Mouse (Mus musculus): ENCODE measurements around the gene Ilf3.

Ilf3 gene

DNA sequence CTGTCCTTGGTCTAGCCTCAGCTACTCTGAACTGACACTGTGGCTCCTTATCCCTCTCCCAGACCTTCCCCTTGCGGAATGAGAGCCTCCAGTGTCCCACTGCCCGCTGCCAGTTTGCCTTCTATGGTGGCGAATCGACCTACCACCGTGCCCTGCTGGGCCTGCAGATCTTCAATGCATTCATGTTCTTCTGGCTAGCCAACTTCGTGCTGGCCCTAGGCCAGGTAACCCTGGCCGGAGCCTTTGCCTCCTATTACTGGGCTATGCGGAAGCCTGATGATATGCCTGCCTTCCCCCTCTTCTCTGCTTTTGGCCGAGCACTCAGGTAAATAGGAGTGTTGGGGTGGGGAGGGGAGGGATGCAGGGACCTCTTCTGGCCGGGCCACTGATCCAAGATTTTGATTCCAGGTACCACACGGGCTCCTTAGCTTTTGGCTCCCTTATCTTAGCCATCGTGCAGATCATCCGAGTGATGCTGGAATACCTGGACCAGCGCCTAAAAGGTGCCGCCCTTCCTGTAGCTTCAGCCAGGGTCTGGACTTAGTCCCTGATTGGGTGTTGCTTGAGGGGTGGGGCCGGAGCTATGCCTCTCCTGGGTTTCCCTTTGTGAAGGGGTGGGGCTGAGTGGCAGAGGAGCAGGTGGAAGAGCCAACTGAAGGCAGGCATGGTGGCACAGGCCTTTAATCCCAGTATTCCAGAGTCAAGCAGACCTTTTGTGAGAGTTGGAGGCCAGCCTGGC is 20.9 kb upstream of the Ilf3 start:
- no peak for DNase-seq (ENCODE audit: low spot score)

DNA sequence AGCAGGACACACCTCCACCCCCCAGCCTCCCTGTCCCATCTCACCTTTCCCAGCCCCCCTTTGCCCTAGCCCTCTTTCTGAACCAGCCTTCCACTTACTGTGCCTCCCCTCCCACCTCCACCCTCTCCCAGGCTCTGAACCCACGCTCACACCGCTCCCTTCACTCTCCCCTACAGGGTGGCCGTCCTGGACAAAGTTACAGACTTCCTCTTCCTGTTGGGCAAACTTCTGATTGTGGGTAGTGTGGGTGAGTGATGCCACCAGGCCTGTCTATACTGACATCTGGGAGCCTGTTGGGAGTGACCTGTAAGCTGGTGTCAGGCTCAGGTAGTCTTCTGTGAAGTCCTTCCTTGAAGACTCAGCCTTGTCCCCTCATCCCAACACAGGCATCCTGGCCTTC is 19.5 kb upstream of the Ilf3 start:
- DNase-seq (ENCODE audit: low spot score): no peak

DNA sequence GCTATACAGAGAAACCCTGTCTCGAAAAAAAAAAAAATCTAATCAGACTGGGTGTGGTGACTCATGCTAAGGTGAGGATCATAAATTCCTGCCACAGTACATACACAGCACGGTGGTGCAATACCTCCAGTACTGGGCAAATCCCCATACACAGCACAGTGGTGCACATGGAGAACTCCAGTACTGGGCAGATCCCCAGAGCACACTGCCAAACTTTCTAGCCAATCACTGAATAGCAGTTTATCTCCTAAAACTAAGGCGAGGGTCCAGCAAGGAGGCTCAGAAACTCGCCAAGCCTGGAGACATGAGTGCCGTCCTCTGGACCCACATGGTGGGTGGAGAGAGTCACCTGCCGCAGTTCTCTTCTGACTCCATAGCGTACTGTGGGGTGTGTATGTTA is 16.5 kb upstream of the Ilf3 start:
- no peak for DNase-seq (ENCODE audit: low spot score)

DNA sequence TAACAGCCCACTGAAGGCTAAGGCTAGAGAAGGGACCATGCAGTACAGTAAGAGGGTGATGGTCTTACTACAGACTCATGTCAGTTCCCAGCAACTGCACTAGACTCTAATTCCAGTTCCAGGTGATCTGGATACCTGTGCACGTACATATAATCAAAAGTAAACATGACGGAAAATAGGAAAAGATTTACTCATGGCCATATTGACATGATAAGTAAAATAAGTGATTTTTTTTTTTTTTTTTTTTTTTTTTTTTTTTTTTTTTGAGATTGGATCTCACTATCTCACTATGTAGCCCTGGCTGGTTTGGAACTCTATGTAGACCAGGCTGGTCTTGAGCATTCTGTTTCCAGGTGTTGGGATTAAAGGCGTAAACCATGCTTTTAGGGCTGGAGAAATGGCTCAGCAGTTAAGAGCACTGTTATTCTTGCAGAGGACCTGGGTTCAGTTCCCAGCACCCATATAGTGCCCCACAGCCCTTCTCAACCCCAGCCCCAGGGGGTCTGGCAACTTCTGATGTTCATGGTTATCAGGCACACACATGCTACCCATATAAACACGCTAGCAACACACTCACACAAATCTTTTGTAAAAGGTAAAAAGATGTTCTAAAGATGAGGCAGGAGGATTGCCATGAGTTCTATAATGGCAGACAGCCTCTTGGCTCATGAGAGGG is 15.8 kb upstream of the Ilf3 start:
- no peak for DNase-seq (ENCODE audit: low spot score)

DNA sequence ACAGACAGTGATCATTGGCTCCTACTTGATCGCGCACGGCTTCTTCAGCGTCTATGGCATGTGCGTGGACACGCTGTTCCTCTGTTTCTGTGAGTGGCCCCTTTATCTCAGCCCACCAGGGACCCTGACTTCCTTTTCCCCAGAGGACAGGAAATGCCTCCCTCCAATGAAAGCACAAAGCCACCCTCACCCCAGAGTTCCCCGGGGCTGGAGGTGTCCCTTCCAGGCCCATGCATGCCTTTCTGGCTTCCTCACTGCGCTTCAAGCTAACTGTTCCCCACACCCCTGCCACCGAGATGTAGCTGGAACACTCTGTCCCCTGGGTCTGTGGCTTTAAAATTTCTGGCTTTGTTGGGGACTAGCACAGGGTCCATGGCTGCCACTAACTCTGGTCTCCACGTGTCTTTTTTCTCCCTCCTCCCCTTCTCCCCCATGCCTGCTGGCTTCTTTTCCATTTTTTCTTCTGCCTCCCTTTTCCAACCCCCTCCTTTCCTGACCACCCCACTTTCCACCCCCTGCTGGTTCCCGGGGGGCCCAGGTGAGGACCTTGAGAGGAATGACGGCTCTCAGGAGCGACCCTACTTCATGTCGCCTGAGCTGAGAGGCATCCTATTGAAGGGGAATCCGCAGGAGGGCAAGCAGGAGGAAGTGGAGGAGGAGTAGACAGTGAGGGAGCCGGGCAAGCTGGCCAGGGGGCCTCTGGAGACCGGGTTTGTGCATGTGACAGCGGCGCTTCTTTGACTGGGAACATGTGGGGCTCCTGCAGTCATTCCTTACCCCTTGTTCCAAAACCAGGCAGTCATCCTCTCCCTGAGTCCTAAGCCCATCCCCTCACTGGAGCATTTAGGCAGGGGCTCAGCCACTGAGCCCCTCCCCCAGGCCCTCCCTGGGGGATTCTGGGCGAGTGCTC is 15.0 kb upstream of the Ilf3 start:
- no peak for DNase-seq (ENCODE audit: low spot score)

DNA sequence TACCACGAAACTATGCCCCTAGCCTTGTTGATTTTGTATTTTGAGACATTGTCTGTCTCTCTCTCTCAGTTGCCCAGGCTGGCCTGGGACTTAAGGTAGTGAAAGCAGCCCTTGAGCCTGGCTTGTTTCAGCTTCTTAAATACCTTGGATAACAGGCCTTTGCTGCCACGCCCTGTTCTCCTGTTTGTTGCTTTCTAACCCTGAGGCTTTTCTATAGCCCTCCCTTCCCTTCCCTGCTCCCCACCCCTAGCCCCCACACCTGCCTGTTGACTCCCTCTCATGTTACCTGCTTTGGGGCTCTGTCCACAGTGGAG is 14.3 kb upstream of the Ilf3 start:
- no peak for DNase-seq (ENCODE audit: low spot score)

DNA sequence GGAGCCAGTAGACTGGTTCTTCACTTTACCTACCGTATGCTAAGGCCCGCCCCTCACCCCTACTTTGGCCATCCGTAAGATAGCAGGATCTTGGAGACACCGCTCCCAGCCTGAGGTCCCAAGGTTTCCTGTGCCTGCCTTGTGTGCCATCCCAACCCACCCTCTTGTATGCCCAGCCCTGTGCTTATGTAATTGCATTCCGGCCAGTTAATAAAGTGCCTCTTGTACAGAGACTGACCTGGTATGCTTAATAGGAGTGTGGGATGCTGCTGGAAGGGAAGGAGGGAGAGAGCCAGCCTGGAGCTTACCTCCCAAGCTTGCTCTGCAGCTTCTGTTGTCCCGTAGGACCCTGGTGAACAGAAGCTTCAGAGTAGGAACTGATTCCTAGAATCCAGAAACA is 12.9 kb upstream of the Ilf3 start:
- DNase-seq (ENCODE audit: low spot score): no peak

DNA sequence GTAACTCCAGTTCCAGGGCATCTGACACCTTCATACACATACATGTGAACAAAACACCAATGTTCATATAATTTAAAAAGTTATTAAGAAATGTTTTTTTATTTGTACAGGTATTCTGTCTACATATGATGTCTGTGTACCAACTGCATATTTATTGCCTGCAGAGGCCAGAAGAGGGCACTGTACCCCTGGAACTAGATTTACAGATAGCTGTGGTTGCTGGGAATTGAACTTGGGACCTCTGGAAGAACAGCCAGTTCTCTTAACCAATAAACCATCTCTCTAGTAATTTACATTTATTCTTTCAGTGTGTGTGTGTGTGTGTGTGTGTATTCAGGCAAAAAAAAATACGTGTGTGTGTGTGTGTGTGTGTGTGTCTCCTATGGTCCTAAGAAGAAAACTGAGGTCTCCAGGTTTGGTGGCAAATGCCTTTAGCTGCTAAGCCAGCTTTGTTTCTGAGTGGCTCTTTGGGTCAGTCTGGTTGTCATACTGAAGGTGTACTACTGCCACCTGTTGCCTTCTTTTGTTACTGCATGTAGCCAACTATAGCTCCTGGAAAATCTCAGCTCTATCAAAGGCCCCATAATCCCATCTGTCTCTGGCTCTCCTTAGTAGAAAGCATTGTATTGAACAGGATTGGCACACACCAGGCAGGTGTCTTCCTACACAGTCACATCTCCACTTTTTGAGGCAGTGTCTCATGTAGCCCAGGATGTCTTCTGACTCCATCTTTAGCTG is 10.5 kb upstream of the Ilf3 start:
- peak; percentile 54 for DNase-seq (ENCODE audit: low spot score)

DNA sequence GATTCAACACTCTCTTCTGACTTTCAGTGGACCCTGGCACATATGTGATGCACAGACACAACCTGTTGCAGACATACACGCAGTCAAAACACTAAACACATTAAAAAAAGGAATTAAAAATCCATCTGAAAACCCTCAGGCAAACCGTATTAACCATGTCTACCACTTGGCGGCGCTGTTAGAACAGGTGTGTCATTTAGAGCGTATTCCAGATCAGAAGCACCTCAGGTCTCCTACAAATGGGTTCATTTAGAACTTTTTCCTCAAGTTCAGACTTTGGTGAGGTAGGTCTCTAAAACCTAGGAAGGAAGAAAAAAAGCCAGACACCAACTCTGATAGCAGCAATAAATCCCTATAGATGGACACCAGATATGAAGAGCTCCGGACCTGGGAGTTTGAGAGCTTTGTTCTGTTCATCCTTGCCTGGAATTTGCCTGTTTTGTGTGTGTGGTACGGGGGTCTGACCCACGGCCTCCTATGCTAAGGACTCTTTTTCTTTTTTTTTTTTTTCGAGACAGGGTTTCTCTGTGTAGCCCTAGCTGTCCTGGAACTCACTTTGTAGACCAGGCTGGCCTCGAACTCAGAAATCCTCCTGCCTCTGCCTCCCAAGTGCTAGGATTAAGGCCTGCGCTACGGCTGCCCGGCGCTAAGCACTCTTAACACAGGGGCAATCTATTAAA is 990 bp upstream of the Ilf3 start:
- DNase-seq (ENCODE audit: low spot score): peak; percentile 53

DNA sequence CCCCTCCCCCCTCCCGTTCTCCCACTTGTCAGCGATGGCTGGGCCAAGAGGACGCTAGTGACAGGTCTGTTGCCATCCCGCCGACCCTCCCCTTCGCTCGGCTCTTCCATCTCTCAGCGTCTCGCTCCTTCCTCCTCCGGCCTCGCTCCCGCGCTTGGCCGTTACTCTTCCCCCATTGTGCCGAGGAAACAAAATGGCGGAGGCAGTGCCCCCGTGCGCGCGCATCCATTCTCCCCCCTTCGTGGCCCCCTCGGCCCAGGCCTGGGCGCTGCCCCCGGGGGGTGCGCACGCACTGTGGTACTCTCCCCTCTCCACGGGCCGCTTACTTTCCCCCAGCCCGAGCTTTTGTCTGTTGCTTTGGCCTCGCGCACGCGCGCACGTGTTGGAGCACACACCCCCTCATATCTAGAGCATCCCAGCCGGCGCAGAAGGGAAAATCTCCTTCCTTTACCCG is 487 bp downstream of the Ilf3 start:
- peak; percentile 77 for DNase-seq (ENCODE audit: low spot score)

DNA sequence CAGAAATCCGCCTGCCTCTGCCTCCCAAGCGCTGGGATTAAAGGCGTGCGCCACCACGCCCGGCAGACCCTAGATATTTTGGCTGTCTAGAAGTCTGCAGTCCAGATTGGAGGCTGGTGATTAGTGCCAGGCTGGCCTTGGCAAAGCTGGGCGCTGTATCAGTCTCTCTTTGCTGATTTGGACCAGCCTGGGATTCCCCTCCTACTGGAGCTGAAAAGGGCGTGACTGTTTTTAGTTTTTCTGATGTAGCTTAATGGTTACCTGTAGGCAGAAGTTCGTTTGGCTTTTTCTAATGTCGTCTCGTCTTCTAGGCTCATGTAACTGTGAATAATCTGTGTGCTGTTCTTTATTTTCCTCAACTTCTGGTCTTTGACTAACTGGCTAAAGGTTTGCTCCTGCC is 1.4 kb downstream of the Ilf3 start:
- no peak for DNase-seq (ENCODE audit: low spot score)

DNA sequence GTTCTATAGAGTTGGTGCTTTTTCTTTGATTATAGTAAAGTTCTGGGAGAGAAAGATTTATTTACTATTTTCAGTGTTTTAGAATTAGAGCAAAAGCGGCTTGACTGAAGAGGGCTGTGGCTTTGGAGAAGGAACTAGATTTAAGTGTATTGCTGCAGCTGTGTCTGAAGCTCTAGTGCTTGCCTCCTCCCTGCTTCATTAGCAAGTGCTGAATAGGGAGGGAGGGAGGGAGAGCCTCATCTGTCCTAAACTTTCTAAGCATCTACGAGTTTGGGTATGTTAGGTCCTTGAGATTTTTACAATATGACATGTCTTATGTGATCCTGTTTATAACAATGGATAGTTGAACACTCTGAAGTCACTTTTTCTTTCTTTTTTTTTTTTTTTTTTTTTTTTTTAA is 3.2 kb downstream of the Ilf3 start:
- DNase-seq (ENCODE audit: low spot score): no peak

DNA sequence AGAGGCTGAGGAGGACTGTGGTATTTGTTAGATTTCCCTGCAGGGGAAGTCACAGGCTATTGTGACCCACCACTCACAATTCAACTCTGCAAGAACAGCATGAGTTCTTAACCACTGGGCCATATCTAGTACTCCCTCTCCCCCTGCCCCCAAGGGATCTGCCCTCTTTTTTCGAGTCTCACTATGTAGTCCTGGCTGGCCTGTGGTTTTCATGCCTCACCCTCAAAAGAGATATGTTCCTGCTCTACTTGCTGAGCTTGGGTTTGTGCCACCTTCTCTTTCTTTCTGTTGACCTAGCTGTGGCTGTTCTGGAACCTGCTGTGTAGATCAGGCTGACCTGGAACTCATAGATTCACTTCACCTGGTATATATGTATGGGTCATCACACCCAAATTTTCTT is 4.8 kb downstream of the Ilf3 start:
- no peak for DNase-seq (ENCODE audit: low spot score)

DNA sequence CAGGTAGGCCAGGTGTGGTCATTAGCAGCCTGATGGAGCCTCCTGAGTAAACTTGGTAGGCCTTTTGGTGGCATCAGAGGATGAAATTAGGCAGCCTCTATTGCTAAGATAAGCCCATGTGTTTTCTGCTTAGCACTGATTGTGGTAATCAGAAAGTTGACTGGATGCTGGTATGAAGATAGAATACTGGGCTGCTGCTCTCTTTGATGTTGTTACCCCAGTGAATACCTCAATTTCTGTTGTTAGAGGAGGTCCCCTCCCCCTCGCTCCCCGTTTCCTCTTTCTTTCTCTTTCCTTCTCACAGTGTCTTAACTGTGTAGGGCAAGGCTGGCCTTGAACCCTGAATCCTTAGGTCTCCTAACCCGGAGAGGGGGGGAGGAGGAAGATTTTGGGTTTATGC is 11.5 kb downstream of the Ilf3 start:
- DNase-seq (ENCODE audit: low spot score): no peak

DNA sequence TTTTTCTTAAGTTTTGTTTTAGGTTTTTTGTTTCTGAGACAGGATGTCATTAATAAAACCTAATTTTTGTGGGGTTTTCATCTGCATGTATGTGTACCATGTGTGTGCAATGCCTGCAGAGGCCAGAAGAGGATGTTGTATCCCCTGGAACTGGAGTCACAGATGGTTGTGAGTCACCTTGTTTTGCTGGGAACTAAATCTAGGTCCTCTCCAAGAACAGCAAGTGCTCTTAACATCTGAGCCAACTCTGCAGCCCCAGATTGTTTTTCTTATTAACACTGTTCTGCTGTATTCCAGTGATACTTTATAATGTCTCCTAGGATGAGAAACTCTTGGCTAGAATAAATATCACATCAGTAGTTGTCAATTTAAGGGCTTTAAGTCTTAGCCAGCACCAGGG is 13.2 kb downstream of the Ilf3 start:
- DNase-seq (ENCODE audit: low spot score): no peak

DNA sequence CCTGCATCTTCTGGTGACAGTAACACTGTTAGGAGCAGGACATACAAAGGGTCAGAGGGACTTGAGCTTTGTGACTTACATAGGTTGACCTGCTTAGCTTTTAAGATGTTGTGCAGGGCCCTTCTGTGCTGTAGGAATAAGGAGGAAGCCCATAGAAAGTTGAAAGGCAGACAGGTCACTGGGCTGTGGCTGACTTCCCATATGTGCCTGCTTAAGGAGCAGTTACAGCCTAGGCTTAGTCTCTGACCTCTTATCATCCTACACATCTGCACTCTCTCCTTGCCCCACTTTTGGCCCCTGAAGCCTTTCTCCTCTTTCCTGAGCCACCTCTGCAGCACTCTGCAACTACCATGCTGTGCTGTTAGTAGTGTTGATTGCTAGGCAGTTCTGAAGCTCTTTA is 16.3 kb downstream of the Ilf3 start:
- no peak for DNase-seq (ENCODE audit: low spot score)

DNA sequence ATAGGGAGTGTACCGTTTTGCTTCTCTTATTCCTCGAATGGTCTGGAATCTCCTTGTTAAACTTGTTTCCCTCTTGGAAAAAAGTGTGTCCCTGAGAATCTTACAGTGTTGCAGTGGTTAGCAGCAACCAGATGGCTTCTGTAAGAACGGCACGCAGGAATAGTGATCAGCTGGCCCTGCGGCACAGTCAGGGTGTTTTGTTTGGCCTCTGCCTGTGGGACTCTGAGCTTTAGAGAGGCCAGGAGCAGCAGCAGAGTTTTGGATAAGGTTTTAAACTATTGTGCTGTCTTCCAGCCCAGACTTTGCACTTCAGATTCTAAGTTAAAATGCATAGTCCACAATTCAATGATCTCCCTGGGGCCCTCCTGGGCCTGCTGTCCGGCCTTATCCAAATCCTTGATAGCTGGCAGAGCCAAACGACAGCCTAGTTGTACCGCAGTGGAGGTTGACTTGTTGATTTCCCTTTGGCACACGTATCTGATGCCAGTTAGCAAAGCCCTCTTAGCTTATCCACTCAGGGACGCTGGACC is 25.0 kb downstream of the Ilf3 start:
- DNase-seq (ENCODE audit: low spot score): no peak

DNA sequence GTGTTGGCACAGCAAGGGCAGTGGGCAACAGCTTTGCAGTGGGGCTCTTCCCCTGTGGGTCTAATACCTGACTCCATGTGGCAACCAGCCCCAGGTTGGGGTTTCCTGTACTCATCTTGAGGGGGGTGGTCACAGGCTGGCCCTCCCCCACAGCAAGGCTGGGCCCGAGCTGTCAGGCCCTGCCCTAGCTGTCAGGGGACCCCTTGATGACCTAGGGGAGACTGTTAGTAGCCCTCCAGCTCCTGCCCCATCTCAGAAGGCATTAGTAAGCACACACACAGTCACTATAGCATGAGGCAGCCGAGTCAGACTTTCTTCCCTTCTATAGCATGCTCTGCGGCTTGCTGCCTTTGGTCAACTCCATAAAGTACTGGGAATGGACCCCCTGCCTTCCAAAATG is 28.0 kb downstream of the Ilf3 start:
- DNase-seq (ENCODE audit: low spot score): no peak

DNA sequence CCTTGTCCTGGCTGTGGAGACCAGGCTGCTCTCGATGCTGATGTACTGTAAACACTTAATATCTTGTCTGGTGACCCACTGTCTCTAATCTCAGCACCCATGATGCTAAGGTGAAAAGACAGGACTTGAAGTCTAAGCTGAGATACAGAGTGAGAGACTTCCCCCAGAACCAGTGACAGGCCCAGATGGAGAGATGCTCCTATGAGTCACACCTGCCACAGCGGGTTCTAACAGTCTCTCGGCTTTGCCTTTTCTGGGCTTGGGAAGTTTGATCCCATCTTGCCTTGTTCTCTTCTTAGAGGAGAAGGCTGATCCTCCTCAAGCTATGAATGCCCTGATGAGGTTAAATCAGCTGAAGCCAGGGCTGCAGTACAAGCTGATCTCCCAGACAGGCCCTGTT is 29.5 kb downstream of the Ilf3 start:
- no peak for DNase-seq (ENCODE audit: low spot score)

DNA sequence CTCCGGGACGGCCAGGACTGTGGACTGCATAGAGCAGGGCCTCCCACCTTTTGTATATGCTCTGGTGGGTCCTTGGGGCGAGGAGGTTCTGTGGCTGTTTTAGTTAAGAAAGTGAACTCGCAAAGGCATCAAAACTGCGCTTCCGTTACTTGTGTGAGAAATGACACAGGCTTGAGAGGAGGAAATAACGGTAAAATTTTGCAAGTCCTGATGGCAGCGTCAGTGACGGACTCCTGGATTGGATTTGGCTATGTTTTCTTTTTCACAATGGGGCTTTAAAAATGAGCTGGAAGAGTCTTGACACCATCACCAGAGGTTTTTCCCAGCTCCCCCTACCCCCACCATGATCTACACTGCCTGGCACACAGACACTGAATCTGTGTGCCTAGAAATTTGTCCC is 33.4 kb downstream of the Ilf3 start:
- DNase-seq (ENCODE audit: low spot score): no peak

DNA sequence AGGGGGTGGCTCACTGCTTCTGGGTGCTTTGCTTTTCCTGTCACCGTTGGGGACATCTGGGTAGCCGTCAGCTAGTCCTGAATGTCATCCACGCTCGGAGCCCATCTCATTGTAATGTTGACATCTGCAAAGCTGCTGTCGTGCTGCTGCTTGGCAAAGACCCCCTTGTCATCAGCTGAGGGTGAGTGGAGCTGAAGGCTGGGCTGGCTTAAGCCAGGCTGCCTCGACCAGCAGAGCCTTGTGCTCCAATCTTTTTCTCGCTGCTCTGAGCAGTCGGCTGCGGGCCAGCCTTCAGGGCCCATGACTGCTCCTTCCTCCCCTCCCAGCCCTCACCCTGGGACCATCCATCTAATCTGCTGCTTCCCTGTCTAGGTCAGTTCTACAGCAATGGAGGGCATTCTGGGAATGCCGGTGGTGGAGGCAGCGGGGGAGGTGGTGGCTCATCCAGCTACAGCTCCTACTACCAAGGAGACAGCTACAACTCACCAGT is 35.1 kb downstream of the Ilf3 start:
- DNase-seq (ENCODE audit: low spot score): no peak

Data from yolk sac, embryonic 10.5 days (tissue).